Mouse (Mus musculus): Measurements from ENCODE around the gene Padi2. TPM values are rescaled to one million over a fixed set of nuclear protein-coding genes. Genes with fewer than 3 reads are reported as not detected.

Gene Padi2
- polyA plus RNA-seq, 1 experiment = not detected

DNA sequence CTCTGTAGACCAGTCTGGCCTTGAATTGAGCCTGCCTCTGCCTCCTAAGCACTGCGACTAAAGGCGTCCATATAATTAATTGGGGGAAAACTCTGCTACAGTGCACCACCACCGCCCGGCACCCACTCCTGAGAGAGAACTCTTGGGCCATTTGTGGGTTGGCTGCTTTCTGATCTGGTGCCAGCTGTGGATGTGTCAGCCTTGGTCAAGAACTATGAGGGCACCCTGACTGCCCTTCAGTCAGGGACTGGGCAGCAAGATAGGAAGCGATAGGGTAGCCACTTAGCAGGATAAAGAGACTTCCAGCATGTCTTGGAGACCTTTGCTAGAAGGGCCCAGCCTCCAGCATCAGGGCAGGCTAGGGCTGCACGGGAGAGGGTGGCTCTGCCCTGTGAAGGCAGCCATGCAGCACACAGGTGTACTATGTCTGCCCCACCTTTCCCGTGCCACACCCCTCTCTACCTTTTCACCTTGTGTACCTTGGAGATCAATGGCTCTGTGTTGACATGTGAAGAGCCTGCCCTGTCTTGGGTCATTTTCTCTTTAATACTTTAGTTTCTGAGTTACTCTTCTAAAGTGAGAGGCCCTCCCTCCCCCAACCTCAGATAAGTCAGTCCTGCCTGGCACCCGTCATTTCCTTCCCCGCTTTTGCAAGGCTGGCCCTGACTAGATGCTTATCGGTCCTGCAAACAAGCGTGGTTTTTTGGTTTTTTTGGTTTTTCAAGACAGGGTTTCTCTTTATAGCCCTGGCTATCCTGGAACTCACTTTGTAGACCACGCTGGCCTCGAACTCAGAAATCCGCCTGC is 71.9 kb downstream of the Padi2 start:
- no peak overlapping the region for H3K27ac ChIP-seq (ENCODE audit: insufficient read depth, low read length)
- no peak overlapping the region for H3K4me3 ChIP-seq (ENCODE audit: insufficient read depth, low read length)
- TF ChIP-seq CTCF (IDR thresholded peaks at IDR 0.05; ENCODE audit: borderline replicate concordance, insufficient read depth, low read length) (no peak), POLR2A (IDR thresholded peaks at IDR 0.05; ENCODE audit: low read depth, low read length) (no peak)
- H3K4me1 ChIP-seq (ENCODE audit: control insufficient read depth, insufficient read depth, low read length) = no peaks in the 10 kb centered on the region

DNA sequence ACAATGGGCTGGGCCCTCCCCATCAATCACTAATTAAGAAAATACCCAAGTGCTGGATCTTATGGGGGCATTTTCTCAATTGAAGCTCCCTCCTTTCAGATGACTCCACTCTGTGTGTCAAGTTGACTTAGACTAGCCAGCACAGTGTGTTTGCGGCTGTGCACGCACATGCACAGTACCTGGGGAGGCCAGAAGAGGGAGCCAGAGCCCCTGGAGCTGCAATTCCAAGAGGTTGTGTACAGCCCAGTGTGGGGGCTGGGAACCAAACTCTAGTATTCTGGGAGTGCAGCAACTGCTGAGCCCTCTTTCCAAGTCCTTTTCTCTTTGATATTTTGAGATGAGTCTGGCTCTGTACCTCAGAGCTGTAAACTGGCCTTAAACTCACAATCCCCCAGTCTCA is 75.5 kb downstream of the Padi2 start:
- TF ChIP-seq CTCF (IDR thresholded peaks at IDR 0.05; ENCODE audit: borderline replicate concordance, insufficient read depth, low read length) (peak; percentile 22; the same call in 1 of the 2 replicates), POLR2A (IDR thresholded peaks at IDR 0.05; ENCODE audit: low read depth, low read length) (no peak)
- Histone ChIP-seq H3K4me3 (ENCODE audit: insufficient read depth, low read length) (no peak overlapping the region), H3K27ac (ENCODE audit: insufficient read depth, low read length) (no peak overlapping the region), H3K4me1 (ENCODE audit: control insufficient read depth, insufficient read depth, low read length) (no peaks in the 10 kb centered on the region)

DNA sequence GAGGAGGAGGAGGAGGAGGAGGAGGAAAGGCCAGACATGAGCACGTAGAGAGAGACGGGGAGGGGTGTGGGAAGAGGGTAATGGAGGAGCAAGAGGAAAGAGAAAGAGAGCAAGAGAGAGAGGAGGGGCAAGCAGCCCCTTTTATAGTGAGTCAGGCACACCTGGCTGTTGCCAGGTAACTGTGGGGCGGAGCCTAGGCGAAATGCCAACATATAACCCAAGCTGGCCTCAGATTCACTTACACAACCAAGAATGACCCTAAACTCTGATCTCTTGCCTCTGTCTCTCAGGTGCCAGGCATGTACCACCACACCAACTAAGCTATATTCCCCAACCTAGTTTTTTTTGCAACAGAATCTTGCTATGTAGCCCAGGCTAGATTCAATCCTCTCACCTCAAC is 76.7 kb downstream of the Padi2 start:
- no peak overlapping the region for H3K4me3 ChIP-seq (ENCODE audit: insufficient read depth, low read length)

DNA sequence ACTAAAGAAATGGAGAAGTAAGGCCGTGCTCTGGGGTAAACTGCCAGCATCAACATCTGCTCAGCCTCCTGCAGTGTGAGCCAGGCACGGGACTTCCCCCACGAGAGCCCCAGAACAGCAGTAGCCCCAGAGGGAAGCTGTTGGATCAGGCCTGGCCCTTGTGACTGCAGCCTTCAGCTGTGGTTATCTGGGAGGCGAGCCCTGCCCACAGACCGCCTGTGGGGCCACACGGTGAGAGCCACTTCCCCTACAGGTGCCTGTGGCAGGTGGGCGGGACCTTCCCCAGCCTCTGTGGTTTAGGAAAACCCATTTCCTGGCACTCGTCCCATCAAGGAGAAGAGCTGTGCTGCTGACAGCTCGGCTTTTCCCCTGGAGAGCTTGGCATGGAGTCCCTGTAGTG is 77.3 kb downstream of the Padi2 start:
- no peak for TF ChIP-seq CTCF (IDR thresholded peaks at IDR 0.05; ENCODE audit: borderline replicate concordance, insufficient read depth, low read length)
- TF ChIP-seq POLR2A (IDR thresholded peaks at IDR 0.05; ENCODE audit: low read depth, low read length) = no peak
- Histone ChIP-seq H3K27ac (ENCODE audit: insufficient read depth, low read length) (no peak overlapping the region), H3K4me1 (ENCODE audit: control insufficient read depth, insufficient read depth, low read length) (no peaks in the 10 kb centered on the region), H3K4me3 (ENCODE audit: insufficient read depth, low read length) (no peak overlapping the region)

More for the DNA sequence above, 76.7 kb downstream of the Padi2 start:
- TF ChIP-seq CTCF (IDR thresholded peaks at IDR 0.05; ENCODE audit: borderline replicate concordance, insufficient read depth, low read length) (no peak), POLR2A (IDR thresholded peaks at IDR 0.05; ENCODE audit: low read depth, low read length) (no peak)
- no peaks in the 10 kb centered on the region for H3K4me1 ChIP-seq (ENCODE audit: control insufficient read depth, insufficient read depth, low read length)
- no peak overlapping the region for H3K27ac ChIP-seq (ENCODE audit: insufficient read depth, low read length)

- no peak for TF ChIP-seq POLR2A (IDR thresholded peaks at IDR 0.05; ENCODE audit: low read depth, low read length)
- TF ChIP-seq CTCF (IDR thresholded peaks at IDR 0.05; ENCODE audit: borderline replicate concordance, insufficient read depth, low read length) = no peak
- no peak overlapping the region for H3K4me3 ChIP-seq (ENCODE audit: insufficient read depth, low read length)
- H3K4me1 ChIP-seq (ENCODE audit: control insufficient read depth, insufficient read depth, low read length) = no peaks in the 10 kb centered on the region
- no peak overlapping the region for H3K27ac ChIP-seq (ENCODE audit: insufficient read depth, low read length)
These were observed 78.4 kb downstream of the Padi2 start for GRCm38 (mm10) chr4:140984544-140984943.

DNA sequence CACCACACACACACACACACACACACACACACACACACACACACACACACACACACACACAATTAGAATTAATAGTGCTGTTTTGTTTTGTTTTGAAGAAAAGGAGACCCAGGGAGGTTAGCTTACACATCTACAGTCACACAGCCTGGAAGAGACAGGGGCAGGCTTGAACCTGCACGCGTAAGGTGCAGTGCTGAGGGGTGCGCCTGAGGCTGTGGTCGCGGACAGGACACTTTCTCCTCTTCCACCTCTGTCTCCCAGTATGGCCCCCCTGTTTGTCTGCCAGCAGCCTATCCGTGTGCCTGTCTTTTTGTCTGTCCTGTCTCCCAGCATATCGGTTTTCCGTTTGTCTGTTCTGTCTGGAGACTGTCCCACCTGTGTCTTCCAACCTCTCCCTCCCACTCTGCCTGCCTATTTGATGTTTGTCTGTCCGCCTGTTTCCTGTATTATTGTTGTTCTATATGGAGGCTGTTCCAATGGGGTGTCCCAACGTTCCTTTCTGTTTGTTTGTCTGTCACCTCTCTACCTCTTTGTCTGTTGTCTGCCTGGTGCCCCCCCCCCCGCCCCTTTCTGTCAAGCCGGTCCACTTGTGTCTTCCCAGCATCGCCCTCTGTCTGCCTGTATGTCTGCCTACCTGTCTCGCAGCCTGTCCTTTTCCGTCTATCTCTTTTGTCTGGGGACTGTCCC is 80.0 kb downstream of the Padi2 start:
- TF ChIP-seq CTCF (IDR thresholded peaks at IDR 0.05; ENCODE audit: borderline replicate concordance, insufficient read depth, low read length) (no peak), POLR2A (IDR thresholded peaks at IDR 0.05; ENCODE audit: low read depth, low read length) (no peak)
- Histone ChIP-seq H3K4me3 (ENCODE audit: insufficient read depth, low read length) (peak overlapping the region; percentile 86), H3K27ac (ENCODE audit: insufficient read depth, low read length) (no peak overlapping the region)

GRCm38 (mm10) chr4:140986711-140987395 is 80.7 kb downstream of the Padi2 start, which contains the start of gene Atp13a2:
Atp13a2 (plus strand) TSS chr4:140986873.
- Histone ChIP-seq H3K27ac (ENCODE audit: insufficient read depth, low read length) (no peak within 1 kb of the TSS), H3K4me1 (ENCODE audit: control insufficient read depth, insufficient read depth, low read length) (no peaks in the 10 kb centered on the region), H3K4me3 (ENCODE audit: insufficient read depth, low read length) (peak within 1 kb of the TSS; percentile 86)
- TF ChIP-seq CTCF (IDR thresholded peaks at IDR 0.05; ENCODE audit: borderline replicate concordance, insufficient read depth, low read length) = no peak
- TF ChIP-seq POLR2A (IDR thresholded peaks at IDR 0.05; ENCODE audit: low read depth, low read length) = peak; percentile 67

More for the DNA sequence above, 80.0 kb downstream of the Padi2 start:
- H3K4me1 ChIP-seq (ENCODE audit: control insufficient read depth, insufficient read depth, low read length) = no peaks in the 10 kb centered on the region

GRCm38 (mm10) chr4:140987476-140987875 is 81.3 kb downstream of the Padi2 start:
- TF ChIP-seq CTCF (IDR thresholded peaks at IDR 0.05; ENCODE audit: borderline replicate concordance, insufficient read depth, low read length) (no peak), POLR2A (IDR thresholded peaks at IDR 0.05; ENCODE audit: low read depth, low read length) (no peak)
- no peak overlapping the region for H3K27ac ChIP-seq (ENCODE audit: insufficient read depth, low read length)
- peak overlapping the region; percentile 86 for H3K4me3 ChIP-seq (ENCODE audit: insufficient read depth, low read length)

GRCm38 (mm10) chr4:140988706-140989290 is 82.7 kb downstream of the Padi2 start:
- Histone ChIP-seq H3K4me1 (ENCODE audit: control insufficient read depth, insufficient read depth, low read length) (no peaks in the 10 kb centered on the region), H3K4me3 (ENCODE audit: insufficient read depth, low read length) (no peak overlapping the region), H3K27ac (ENCODE audit: insufficient read depth, low read length) (no peak overlapping the region)
- TF ChIP-seq POLR2A (IDR thresholded peaks at IDR 0.05; ENCODE audit: low read depth, low read length) = no peak
- no peak for TF ChIP-seq CTCF (IDR thresholded peaks at IDR 0.05; ENCODE audit: borderline replicate concordance, insufficient read depth, low read length)

More at GRCm38 (mm10) chr4:140987476-140987875, 81.3 kb downstream of the Padi2 start:
- H3K4me1 ChIP-seq (ENCODE audit: control insufficient read depth, insufficient read depth, low read length) = no peaks in the 10 kb centered on the region
